Mouse (Mus musculus): ENCODE measurements at regions not wholly inside any gene's neighbourhood (a gene's known extent, or its start where the extent isn't known, plus 50 kb on each side); places are given as distances from the start of the nearest gene placed in this dataset.
A peak's percentile ranks its signal among the peaks of the same experiment; 100 is the strongest.

DNA sequence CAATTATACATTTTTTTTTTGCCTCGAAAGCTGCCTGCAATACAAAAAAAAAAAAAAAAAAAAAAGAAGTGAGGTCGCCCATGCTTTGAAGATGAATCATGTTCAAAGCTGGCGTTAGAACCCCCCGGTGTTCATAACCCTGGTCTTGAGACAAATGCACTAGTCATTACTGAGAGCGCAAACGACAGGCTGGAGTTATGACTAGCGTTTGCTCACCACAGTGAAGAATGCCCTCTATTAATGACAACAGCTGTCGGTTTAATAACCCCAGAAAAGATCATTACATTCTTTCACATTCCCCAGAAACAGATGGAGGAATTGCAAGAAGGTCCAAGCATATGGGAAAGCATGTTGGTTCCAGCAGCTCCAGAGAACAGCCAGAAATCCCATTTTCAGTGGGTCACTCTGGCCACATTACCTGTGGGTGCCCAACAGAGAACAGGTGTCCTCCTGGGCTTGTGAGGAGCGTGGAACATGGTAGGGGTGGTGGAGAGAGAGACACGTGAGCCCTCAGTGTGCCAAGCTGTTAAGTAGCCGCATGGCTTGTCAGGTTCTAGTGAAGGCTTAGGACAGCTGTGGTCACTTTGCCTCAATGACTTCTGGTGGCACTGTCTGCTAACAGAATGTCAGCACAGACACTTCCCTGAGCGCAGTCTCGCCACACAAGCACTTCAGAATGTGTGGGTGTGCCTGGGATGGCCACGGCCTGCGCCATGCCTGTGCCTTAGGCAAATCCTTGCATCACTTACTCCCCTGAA is 60.4 kb downstream of the Aipl1 start:
- no peak for DNase-seq (ENCODE audit: low spot score)

DNA sequence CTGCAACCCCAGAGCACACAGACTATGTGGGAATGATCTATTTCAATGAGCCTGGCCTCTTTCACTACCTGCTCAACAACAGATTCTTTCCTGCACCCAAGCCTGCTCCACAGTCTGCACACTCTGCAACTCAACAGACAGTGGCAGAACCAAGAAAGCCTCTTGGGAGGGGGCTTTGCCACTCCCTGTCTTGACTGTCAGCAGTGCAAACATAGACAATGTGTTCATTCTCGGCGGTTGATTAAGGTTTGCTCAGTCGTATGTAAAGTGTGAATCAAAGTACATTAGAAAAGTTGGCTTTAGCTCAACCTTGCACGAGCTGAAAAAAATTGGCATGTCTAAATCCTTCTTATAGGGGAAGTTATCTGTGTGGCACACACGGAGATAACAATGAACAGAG is 66.0 kb downstream of the Aipl1 start:
- no peak for DNase-seq (ENCODE audit: low spot score)

DNA sequence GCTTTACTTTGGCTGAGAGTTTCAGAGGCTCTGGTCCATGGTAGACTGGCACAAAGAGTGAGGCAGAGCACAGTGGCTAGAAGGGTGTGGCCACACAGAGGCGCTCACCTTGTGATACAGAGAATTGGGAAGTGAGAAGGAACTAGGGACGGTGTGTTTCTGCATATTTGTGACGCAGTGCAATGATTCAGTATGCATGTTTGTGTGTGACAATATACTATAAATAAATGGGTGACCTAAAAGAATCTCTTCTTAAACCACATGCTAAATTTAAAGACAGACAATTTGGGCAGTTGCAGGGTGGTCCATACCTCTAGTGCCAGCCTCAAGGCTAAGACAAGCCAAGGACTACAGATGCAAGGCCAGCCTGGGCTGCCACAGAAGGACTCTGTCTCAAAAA is 75.0 kb downstream of the Aipl1 start:
- no peak for DNase-seq (ENCODE audit: low spot score)

DNA sequence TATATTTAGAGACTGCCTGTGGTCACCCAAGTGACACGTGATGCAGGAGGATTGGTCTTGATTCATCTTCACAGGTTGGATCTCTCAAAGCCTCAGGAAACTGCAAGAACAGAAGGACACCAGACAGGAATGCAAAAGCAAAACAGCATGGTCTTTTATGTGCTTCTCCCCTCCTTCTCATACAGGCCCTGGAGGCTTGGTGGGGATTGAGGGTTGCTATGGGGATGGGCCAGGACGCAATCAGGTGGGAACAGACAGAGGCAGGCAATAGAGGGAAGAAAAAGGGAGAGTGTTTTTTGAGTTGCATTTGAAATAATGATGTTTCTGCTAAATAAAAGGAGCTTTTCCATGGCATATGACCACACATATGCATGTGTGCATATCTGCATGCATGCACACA is 84.8 kb downstream of the Aipl1 start:
- no peak for DNase-seq (ENCODE audit: low spot score)

DNA sequence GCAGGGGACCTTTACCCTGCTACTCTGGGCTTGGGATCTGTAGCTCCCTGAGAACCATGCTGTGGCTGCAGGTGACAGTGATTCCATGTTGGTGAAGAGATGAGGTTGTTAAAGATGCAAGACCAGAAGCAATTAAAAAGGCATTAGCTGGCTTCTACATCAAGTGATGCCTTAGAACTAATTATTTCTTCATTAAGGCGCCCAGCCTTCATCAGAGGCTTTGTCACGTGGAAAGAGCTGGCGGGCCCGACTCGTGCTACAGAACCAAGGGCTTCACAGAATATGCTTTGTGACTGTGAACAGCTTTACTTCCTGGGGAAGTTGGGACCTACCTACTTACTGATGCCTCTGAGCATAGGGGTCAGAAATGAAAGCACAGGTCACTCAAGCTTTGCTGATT is 90.1 kb downstream of the Aipl1 start:
- DNase-seq (ENCODE audit: low spot score), result no peak

DNA sequence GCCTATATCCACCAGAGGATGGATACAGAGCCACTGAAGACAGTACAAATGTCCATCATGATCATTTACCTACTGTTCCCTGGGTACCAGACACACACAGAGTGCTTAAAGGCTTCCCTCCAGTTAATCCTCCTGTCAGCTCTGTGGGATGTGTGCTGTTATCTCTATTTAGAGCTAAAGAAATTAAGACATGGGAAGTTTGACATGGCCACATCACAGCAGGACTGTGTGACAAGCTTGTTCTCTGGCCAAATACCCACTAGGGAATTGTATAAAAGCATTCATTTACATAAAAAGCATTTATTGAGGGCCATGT is 92.3 kb downstream of the Aipl1 start:
- DNase-seq (ENCODE audit: low spot score), result no peak

DNA sequence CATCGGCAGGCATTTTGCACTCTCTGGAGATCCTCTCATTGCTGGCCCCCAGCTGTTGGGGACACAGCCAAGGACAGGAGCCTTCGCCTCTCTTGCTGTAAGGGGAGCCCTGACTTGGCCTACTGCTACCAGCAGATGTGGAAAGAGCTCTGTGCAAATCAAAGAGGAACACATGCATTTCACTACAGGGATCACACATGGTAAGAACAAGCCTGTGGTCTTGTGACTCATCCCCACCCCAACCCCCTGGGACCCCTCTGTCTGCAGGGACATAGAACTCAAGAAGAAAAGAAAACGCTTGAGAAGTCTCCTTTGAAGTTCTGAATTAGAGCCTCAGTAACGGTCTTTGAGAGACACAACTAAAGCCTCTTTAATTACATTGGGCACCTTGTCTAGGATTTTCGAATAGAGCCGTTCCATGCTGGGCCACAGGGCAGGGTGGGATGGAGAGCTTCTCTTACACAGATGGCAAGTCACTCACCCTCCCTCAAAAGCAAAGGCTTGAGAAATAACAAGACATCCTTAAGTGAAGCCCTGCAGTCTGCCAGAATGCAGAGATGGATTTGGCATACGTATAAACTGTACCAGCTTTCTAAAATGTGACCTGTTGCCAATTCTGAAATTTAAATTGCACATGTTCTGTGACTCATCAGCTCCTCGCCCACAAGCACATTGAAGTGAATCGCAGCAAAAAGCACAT is 92.8 kb downstream of the Aipl1 start:
- DNase-seq (ENCODE audit: low spot score), result no peak

DNA sequence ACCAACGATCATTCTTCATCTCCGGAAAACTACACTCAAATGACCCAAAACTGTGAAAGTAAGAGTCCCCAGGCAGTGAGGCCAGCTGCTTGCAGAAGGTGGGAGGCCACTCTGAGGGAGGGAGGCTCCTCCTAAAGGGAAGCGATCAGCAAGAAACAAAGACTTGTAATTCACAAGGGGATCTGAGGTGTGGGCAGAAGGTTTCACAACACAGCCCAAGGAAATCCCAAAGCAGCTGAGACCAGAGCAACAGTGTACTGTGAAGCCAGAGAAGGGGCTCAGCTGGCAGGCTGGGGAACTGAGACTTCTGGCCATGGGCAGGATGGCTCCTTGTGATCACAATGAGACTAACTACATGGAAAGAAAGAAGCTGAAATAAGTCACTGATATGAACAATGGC is 93.8 kb downstream of the Aipl1 start:
- DNase-seq (ENCODE audit: low spot score), result no peak

DNA sequence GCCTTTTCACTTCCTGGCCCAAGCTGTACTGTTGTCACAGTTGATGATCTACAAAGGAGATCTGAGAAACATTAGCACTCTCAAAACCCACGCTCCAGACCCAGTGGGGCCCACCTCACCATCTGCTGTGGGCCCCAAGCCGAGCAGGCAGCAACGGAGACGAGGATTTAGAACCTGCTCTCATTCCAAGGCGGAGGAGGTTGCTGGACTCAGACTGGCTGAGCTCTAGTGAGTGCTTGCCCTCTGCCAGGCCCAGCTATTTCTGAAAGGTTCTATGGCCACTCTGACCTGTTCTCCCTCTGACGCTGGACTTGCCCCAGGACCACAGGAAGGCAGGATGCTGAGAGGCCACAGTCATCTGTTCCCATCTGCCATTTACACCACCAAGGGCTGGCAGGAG is 98.2 kb downstream of the Aipl1 start:
- DNase-seq (ENCODE audit: low spot score), result no peak

DNA sequence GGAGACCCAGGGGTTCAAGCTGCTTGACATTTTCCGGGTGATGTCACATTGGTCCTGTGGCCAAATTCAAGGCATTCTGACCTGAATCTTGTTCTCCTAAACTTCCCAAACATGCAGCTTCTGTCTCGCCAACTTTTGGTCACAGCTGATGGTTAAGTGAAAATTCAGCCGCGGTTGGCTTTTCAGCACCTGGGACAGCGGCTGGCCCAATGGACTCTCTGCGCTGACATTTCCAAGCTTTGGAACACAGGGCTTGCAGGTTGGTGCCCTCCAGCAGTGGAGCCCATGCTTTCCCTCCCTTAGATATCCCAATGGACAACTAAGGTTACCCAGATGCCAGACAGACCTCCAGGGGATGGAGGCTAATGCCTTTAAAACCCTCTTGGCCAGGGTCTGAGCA is 100.2 kb downstream of the Aipl1 start:
- DNase-seq (ENCODE audit: low spot score), result peak; percentile 7

DNA sequence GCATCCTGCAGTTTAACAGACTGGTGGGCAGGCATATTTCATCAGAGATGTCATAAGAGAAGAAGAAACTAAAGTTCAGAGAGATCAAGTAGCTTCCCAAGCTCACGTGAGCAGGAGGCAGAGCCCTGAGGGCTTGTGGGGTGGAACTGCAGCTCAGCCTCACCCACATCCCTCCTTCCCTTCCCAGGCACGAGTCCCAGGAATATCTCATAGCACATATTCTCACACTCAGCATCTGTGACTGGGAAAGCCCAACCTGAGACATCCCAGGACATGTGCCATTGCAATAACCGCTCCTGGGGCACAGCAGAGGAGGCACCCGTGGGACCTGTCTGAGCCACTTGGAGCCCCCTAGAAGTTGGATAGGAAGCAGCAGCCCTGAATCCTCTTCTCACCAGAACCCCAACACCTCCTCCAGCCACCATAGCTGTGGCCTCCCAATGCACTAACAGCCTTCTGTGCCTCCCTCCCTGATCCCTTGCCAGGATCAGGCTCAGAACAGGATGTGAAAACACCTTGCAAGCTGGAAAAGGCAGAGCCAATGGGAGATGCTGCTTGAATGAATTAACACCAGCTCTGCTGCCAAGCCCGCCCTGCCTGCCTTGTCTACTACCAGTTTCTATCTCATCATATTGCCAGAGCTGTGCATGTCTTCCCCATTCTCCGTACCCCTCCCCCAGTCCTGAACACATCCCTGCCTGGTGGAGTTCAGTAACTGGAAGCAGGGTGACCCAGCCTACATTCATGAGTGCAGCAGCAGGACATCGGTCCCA is 107.4 kb downstream of the Aipl1 start:
- DNase-seq (ENCODE audit: low spot score), result no peak

DNA sequence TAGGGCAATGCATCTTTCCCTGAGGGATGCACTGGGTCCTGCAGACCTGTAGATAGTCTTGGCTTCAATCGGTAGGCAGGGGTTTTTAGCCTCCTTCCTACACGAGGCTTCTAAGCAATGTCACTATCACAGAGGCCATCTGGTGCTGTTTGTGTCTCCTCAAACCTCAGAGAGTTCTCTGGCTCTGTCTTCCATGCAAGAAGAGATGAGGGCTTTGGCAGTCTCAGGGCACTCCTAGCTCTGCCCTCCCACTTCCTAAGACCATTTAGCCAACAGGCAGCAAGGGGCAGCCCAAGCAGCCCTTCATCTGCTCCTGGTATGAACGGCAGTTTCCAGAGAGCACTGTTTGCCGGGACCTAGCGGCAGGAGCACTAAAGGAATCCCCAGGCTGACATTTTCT is 122.6 kb downstream of the Aipl1 start:
- no peak for DNase-seq (ENCODE audit: low spot score)

DNA sequence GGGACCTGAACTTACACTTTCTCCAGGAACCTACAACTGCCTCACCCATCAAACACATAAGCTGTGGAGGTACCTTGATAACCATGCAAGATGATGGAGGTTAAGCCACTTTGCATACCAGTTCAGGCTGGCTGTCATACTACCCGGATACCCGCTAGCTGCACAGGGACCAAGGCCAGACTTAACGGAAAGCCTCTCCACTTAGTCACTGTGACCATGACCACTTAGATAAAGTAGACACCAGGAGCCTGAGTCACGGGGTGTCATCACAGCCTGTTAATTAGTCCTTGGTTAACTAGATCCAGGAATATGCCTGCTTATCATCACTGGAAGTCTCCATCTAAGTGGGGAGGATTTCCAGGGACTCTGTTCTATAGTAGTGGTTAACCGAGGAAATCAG is 124.7 kb downstream of the Aipl1 start:
- no peak for DNase-seq (ENCODE audit: low spot score)

DNA sequence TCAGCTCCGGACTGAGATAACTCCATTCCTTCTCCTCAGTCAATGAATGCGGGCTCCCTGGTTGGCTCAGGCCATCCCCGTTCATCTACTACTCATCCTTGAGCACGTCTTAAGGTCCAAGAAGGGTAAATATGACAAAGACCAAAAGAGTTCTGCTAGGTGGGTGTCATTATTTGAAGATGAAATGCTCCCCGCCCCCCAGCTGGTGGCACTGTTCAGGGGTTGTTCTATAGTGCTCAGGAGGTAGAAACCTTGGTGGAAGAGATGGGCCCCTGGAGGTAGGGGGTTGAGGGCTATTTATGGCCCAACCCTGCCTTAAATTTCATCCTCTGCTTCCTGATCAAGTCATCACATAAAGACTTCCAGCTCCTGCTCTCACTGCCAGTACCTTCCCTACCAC is 126.0 kb downstream of the Aipl1 start:
- DNase-seq (ENCODE audit: low spot score), result no peak

DNA sequence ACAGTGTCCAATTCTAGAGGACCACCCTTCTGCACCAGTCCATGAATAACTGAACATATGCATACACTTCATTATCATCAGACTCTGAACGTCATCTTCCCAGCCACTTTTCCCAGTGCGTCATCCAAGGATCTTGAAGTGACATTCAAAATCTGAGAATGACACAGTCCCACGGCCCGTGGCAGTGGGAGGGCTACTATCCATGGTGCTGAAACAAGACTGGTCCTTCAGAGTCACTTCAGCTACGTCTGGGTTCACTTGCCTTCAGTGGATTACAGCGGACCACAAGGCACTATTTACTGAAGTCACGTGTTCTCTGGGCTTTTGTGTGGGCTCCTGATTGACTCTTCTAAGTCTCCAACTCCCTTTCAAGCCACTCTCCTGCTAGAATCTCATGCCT is 128.7 kb downstream of the Aipl1 start:
- no peak for DNase-seq (ENCODE audit: low spot score)

DNA sequence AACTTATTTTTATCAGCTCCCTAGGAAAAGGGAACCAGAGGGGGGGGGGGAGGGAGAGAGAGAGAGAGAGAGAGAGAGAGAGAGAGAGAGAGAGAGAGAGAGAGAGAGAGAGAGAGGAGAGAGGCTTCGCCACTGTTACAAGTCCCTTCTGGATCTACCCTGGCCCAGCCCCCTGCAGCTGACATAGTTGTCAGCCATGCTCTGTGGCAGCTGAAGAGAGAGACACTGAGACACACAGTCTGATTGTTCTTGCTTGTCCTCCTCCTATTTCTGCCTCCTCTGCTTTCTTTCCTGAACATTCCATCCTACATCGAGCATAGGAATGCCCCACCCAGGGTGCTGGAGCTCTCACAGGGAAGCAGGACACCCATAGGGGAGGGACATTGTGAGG is 134.3 kb downstream of the Aipl1 start:
- no peak for DNase-seq (ENCODE audit: low spot score)

DNA sequence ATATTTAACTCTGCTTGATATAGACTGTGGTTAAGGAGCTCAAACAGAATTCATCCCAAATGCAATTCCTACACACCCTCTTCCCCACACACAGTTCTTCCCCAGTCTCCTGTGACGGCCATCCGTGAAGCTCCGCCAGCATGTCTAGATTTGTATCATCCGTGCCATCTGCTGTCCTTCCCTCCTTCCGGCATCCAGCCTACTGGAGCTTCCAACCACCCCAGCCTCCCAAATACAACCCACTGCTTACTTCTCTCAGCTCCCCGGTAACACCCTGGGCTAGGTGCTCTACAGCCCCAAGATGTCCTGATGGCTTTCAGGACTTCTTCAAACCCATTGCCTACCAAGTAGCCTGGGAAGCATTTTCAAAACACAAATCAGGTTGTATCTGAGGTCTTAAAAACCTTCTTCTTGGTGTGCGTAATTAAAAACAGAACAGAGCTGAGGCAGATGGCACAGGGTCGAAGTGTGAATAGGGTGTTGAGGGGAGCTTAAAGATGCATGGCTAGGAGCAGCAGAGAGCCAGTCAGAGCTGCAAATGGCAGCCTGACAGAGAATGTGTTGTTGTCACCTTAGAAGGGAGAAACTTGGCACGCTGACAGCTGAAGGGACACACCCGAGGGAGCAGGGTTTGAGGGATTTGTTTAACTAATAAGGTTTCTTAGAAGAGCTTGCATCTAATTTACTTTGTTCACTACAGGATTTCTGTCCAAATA is 134.8 kb downstream of the Aipl1 start:
- no peak for DNase-seq (ENCODE audit: low spot score)

DNA sequence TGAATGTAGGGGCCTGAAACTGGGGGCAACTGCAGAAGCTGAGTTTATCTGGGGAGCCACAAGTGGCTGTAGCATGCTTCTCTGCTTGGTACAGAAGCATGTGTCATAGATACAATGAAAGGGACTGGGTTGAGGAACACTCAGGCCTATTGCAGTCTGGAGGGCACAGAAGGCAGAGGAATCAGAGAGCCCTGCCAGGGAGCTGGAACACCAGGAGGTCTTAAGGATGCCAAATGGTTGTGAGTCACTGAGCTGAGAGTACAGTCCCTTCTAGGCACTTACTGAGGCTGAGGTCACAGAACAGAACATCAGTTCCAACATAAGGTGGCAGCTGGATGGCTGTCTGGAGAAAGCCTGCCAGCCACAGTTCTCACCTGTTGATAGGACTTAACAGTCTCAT is 136.5 kb downstream of the Aipl1 start:
- no peak for DNase-seq (ENCODE audit: low spot score)

DNA sequence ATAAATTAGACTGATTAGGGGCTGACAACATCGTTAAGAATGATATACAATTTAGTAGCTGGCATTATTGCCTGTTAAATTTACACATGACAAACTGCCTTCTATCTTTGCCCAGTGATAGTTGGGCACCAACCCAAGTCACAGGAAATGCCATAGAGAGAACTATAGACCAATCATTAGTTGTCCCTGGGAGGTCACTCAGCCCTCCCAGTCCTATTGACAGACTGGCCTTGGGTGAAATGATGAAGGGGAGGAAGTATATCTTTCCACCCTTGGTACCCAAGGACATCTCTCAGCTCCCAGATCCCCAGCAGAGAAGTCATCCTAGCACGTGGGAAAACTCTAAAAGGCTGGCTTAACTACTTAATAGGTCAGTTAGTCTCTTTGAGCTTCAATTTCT is 139.8 kb downstream of the Aipl1 start:
- DNase-seq (ENCODE audit: low spot score), result no peak

DNA sequence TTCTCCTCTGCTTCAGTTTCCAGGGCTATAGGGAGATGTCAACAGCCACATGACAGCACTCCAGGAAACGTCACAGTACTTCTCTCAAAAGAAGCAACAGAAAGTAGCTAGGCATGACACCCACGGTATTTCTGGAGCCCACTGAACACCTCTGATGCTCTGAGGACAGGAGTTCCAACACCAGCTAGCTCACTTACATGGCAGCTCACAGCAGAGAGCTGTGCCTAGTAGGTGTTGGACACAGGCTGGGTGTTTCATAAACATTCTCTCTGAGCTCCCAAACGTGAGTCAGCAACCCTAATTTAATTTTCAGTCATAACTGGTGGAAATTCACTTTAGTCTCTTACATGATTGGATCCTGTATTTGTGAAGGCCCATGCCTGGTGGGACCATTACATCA is 140.2 kb downstream of the Aipl1 start:
- no peak for DNase-seq (ENCODE audit: low spot score)

DNA sequence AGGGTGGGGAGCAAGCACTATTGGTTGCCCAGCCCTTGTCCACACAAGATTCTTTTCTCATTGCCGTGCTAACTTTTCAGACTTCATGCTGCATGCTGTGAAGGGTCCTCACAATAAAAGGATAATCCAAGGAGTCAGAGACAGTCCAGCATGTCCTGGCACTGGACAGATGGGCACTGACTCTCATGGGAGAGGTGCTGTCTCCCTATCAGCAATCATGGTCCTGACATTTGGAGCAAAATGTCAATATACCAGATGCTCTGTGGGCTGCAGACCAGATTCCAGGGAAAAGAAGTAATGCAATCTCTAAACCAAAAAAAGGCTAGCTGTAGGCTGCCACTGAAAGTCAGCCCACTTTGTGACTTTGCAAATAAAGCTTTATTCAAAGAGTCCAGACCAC is 141.5 kb downstream of the Wscd1 start:
- DNase-seq (ENCODE audit: low spot score), result no peak

DNA sequence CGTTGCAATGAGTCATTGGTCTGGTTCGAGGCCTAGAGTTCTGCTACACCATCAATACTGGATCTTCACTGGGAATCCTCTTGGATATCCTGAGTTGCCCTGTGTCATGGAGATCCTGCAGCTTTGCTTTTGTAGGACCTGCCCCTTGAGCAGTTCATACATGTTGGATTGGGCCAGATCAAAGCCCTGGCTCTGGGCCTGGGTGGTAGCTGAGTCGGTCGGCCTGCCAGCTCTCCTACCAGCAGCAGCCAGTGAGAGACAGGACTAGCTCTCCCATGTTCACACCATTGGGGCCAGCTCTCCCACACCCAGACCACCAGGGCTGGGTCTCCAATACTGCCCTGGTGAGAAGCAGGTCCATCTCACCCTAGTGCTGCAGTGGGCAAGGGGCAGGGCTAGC is 139.4 kb downstream of the Wscd1 start:
- DNase-seq (ENCODE audit: low spot score), result no peak

DNA sequence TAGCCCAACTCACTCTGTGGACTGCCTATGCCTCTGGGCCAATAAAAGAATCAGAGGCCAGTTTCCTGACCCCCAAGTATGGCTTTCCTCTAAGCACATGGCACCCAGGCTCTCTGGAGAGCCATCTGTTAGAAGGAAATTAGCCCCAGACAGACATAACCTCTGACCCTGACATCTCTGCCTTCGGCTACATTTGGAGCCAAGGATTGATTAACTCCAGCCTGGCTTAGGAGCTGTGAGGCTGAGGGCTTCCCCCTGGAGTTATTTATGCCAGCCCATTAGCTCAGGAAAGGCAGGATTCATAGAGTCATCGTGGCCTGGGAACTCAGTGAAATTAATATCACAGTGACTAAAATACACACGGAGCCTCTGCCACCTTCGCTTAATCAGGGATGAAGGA is 137.5 kb downstream of the Wscd1 start:
- no peak for DNase-seq (ENCODE audit: low spot score)
